Mouse (Mus musculus) bone marrow macrophage, adult 2 months (primary cell): ENCODE measurements around the gene Mcu.

ENCODE experiments used
- CTCF ChIP-seq: IDR thresholded peaks from 2 replicates; pipeline ENCODE4 v1.5.1; 2012; ENCODE audit warnings: low read depth, mild to moderate bottlenecking, low read length, moderate library complexity
- POLR2A ChIP-seq: IDR thresholded peaks from 2 replicates; pipeline ENCODE4 v1.6.1; 2012; ENCODE audit warnings: mild to moderate bottlenecking, low read depth, low read length, borderline replicate concordance

DNA sequence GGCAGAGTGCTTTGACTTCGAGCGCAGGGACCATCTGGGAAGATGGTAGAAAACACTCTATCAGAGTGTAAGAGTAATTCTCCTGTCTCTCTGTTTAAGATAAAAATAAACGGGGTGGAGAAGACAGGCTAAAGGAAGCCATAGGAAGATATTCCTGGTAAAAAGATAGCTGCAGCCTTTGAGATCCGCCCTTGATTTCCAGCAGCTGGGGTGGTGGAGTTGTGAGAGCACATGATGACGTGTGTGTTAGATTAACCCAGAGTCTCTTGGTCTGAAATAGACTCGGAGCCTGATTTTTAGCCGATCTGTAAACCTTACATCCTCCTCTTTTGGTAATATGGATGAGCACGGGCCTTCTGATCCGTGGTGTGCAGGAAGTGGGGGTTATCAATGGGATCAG is 168.9 kb downstream of the Mcu start:
- TF ChIP-seq POLR2A, result no peak
- no peak for TF ChIP-seq CTCF
